Mouse (Mus musculus): Measurements from ENCODE around the gene Pknox2. TPM values are rescaled to one million over a fixed set of nuclear protein-coding genes. Genes with fewer than 3 reads are reported as not detected.

Pknox2 gene
- polyA plus RNA-seq, 1 experiment from 2014 or later = 44.7 TPM

DNA sequence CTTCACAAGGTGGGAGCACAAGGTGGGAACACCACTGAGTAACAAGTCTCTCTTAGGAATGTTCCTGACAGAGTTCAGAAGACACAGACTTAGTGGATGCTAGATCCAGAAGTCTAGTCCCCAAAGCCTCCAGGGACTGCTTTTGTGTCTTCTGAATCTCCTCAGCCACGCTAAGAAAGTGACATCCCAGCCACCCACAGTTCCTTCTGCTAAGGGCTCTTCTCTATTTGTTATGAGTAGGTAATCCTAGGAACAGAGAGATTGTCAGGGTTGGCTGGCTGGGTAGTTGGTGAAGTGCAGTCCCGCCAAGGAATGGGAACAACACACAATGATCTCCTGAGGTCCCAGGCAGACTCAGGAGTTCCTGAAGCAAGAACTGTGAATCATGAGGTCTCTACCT, 85.6 kb downstream of the Pknox2 start:
- WGBS = 70% methylated on average over 2 of the region's 2 CpGs
- Histone ChIP-seq H3K4me2 (no peak overlapping the region), H3K9ac (no peak overlapping the region), H3K27me3 (no peaks in the 10 kb centered on the region), H3K4me1 (replicated peaks) (peaks cover 47% of the 10 kb centered on the region), H3K4me3 (no peak overlapping the region), H3K27ac (peak overlapping the region; percentile 60; the same call in 1 of the 2 replicates), H3K9me3 (no peaks in the 10 kb centered on the region), H3K36me3 (no peaks in the 10 kb centered on the region)
- ATAC-seq (ENCODE audit: low FRiP score) = no peak

DNA sequence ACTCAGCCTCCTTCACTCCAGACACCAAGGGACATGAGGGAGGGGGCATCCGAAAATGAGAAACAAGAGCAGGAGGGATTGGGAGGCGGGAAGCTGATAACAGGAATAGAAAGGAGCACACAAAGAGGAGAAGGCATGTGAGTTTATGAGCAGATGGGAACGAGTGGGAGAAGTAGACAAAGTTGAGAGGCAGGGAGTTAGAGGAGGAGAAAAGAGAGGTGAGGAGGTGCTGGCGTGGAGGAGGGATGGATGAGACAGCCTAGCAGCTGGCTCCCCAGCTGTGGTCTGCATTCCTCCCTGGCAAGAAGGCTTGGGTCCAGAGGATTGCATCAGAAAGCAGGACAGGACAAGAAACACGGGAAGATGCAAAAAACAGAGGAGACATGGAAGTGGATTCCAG, 92.5 kb downstream of the Pknox2 start:
- 14% methylated on average over 5 of the region's 5 CpGs for WGBS
- Histone ChIP-seq H3K9me3 (no peaks in the 10 kb centered on the region), H3K27me3 (no peaks in the 10 kb centered on the region), H3K4me2 (peak overlapping the region; percentile 54), H3K4me3 (no peak overlapping the region), H3K9ac (no peak overlapping the region), H3K27ac (peak overlapping the region; percentile 80), H3K36me3 (no peaks in the 10 kb centered on the region), H3K4me1 (replicated peaks) (peaks cover 59% of the 10 kb centered on the region)
- no peak for ATAC-seq (ENCODE audit: low FRiP score)

DNA sequence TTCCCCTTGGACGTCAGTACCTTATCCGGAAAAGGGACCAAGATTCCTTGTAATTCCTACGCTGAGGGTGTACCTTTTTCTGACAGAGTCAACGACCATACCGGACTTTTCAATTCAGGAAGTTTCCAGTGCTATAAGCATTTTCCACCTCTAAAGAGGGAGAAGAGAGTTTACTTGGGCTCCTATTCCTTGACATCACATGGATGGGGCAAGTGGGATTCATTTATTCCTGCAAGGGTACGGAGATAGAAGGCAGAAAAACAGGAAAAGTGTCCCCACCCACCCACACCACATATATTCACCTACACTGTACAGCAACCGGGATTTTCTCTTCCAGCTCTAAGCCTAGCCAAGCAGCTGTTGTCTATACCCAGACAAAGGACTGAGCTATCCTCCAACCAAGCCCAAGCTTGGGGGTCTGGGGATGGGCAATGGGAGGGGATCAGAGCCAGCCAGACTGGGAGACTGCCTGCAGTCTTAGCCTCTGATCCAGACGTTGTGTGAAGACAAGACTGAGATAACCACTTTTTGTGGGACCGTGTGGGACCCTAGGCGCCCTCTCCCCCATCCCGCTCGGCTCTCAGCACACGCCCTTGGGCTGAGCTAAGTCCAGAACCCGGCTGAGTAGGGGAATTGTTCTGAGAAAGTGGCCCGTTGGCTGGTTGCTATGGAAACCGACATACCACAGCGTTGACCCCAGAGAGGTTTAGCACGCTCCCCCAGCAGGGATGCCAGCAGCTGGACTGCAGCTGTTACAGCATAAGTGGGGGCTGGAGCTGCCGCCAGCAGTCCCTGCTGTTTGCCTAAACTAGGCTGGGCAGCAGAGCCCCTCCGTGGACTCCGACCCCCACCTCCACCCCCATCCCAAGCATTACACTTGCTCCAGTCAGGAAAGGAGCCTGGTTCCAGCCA, 93.3 kb downstream of the Pknox2 start:
- peaks cover 66% of the 10 kb centered on the region for H3K4me1 ChIP-seq (replicated peaks)
- H3K9ac ChIP-seq = peak overlapping the region; percentile 59
- peak overlapping the region; percentile 80 for H3K27ac ChIP-seq
- 19% methylated on average over 21 of the region's 21 CpGs for WGBS
- no peaks in the 10 kb centered on the region for H3K27me3 ChIP-seq
- no peaks in the 10 kb centered on the region for H3K9me3 ChIP-seq
- H3K4me2 ChIP-seq = peak overlapping the region; percentile 54
- ATAC-seq (ENCODE audit: low FRiP score) = peak; percentile 78
- H3K36me3 ChIP-seq = no peaks in the 10 kb centered on the region
- H3K4me3 ChIP-seq = peak overlapping the region; percentile 19

DNA sequence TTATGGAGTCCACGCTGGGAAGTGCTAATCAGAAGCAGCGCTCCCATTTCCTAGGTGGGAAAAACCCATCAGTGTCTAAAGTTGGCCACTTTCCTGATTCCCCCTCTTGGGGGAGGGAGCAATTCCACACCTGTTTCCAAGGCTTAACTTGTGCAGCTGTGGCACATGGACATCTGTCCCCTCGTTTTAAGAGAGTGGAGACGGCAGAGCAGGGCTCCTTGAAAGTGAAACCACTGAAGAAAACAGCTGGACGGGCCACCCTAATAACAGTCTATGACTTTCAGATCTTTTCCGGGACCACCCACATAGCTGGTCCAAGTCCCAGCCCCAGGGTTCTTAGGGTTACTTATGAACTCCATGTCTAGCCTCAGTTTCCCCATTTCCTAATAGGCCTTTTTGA, 94.2 kb downstream of the Pknox2 start:
- peak overlapping the region; percentile 80; the same call in 1 of the 2 replicates for H3K27ac ChIP-seq
- no peak overlapping the region for H3K4me3 ChIP-seq
- peaks cover 60% of the 10 kb centered on the region for H3K4me1 ChIP-seq (replicated peaks)
- no peaks in the 10 kb centered on the region for H3K9me3 ChIP-seq
- 49% methylated on average over 6 of the region's 6 CpGs for WGBS
- no peak for ATAC-seq (ENCODE audit: low FRiP score)
- H3K36me3 ChIP-seq = no peaks in the 10 kb centered on the region
- no peak overlapping the region for H3K9ac ChIP-seq
- H3K27me3 ChIP-seq = no peaks in the 10 kb centered on the region
- no peak overlapping the region for H3K4me2 ChIP-seq

DNA sequence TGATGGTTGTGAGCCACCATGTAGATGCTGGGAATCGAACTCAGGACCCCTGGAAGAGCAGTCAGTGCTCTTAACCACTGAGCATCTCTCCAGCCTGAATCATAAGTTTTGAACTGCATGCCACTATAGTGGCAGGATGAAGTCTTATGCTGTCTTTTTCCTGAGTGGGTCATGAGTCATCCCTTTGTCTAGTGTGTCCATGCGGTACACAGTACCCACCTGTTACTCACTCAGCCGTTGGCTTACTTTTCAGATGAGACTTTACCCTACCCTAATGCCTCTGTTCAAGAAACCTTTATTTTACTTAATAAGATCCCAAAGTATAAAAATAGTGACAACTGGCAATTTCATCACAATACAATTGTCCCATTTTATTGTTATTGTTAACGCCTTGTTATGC, 95.5 kb downstream of the Pknox2 start:
- Histone ChIP-seq H3K9me3 (no peaks in the 10 kb centered on the region), H3K4me3 (no peak overlapping the region), H3K4me1 (replicated peaks) (peaks cover 56% of the 10 kb centered on the region), H3K4me2 (no peak overlapping the region), H3K27me3 (no peaks in the 10 kb centered on the region), H3K27ac (no peak overlapping the region), H3K36me3 (no peaks in the 10 kb centered on the region), H3K9ac (no peak overlapping the region)
- no peak for ATAC-seq (ENCODE audit: low FRiP score)
- WGBS = 95% methylated on average over 4 of the region's 4 CpGs

DNA sequence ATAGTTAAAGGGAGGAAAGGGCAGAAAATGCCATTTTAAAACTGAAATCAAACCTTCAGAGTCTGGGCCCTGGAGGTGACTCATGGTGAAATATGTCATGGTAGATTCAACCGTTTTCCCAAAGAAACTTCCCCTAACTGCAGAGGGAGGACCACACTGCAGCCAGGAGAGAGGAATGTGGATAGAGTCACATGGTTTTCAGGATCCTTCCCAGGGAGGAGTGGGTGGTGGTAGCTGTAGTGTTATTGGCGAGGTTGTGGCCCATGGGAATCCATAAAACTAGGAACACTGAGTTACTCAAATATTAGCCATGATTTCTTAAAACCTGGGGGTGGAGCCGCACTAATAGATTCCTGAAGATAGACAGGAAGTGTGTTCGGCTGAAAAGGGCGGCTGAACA, 99.7 kb downstream of the Pknox2 start:
- Histone ChIP-seq H3K27ac (no peak overlapping the region), H3K9ac (no peak overlapping the region), H3K9me3 (no peaks in the 10 kb centered on the region), H3K4me3 (no peak overlapping the region), H3K4me1 (replicated peaks) (peaks cover 32% of the 10 kb centered on the region), H3K4me2 (no peak overlapping the region), H3K27me3 (no peaks in the 10 kb centered on the region), H3K36me3 (no peaks in the 10 kb centered on the region)
- 74% methylated on average over 5 of the region's 5 CpGs for WGBS
- ATAC-seq (ENCODE audit: low FRiP score) = no peak

DNA sequence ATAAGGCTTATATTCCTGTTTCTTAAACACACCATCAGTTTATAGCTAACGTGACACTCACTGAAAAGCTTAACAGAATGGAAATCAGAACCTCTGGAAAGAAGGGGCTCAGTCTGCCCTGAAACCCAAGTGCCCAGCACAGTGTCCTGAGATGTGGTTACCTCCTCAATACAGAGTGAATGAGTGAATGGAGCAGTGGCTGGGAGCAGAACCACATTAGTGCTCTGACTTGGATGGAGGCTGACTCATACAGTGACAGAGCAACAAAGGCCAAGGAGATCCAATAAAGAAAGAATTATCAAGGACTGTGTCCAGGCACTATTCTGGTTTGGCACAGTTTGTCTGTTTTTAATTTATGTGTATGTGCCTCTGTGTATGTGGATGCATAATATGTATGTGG, 101.3 kb downstream of the Pknox2 start:
- ATAC-seq (ENCODE audit: low FRiP score) = no peak
- H3K27me3 ChIP-seq = no peaks in the 10 kb centered on the region
- H3K4me2 ChIP-seq = no peak overlapping the region
- no peak overlapping the region for H3K27ac ChIP-seq
- no peak overlapping the region for H3K4me3 ChIP-seq
- H3K4me1 ChIP-seq (replicated peaks) = peaks cover 30% of the 10 kb centered on the region
- WGBS = 88% methylated on average over 1 of the region's 1 CpGs
- no peaks in the 10 kb centered on the region for H3K36me3 ChIP-seq
- no peaks in the 10 kb centered on the region for H3K9me3 ChIP-seq
- H3K9ac ChIP-seq = no peak overlapping the region

DNA sequence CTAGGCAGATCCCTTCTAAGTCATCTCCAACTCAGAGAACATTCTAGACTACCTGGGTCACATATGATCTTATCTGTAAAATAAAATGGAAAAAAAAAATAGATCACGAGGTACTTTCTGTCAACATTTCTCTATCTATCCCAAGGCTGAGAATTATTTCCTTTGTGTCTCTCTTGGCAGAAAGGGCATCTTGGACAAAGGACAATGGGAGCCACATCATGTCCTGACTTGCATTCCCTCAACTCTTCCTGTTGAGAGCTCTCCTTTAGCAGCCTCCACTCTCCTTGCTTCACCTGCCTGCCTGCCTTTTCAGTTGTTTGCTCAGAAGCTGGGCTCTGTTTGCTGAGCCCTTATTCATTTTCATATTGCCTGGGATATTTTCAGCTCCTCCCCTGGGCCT, 103.0 kb downstream of the Pknox2 start:
- no peak overlapping the region for H3K4me2 ChIP-seq
- H3K4me1 ChIP-seq (replicated peaks) = peaks cover 28% of the 10 kb centered on the region
- 92% methylated on average over 1 of the region's 1 CpGs for WGBS
- no peak overlapping the region for H3K4me3 ChIP-seq
- H3K9ac ChIP-seq = no peak overlapping the region
- no peak for ATAC-seq (ENCODE audit: low FRiP score)
- H3K36me3 ChIP-seq = no peaks in the 10 kb centered on the region
- no peaks in the 10 kb centered on the region for H3K27me3 ChIP-seq
- no peaks in the 10 kb centered on the region for H3K9me3 ChIP-seq
- no peak overlapping the region for H3K27ac ChIP-seq

DNA sequence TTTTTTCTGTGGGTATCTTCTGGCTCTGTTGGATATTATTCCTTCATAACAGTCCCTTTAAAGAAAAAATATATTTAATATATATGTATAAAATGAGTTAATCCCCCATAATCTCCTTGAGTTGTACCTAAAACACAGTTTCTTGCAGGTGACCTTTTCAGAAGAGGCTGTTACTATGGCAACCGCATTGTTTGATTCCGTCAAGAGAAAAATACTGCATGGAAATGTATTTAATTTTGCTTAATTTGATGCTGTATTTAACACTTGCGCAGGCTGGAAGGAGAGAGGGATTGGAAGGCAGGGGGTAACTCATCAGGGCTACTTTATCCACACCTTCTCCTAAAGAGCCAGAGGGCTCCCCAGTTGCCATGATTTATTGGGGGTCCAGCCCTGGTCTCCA, 108.3 kb downstream of the Pknox2 start:
- 66% methylated on average over 3 of the region's 3 CpGs for WGBS

DNA sequence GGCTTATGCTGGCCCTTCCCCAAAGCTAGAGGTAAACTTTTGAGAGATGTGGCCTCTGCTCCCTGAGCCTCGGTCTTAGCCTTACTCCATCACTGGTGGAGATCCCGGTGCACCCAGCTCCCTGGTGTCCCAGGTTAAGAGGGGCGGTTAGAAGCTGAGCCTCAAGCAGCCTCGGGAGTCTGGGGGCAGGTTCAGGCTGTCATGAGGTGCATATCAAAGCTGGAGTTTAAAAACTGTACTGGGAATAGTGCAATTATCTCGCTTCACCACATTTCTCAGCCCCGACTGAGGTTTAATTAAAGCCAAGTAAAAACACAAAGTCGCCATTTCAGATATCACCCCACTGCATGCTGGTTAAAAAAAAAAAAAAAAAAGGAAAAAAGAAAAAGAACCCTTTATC, 108.8 kb downstream of the Pknox2 start:
- ATAC-seq (ENCODE audit: low FRiP score) = 0 out of 2 replicates have a peak, but pooled peaks have one; percentile 22
- Histone ChIP-seq H3K4me2 (no peak overlapping the region), H3K4me3 (no peak overlapping the region), H3K9ac (no peak overlapping the region), H3K9me3 (no peaks in the 10 kb centered on the region), H3K4me1 (replicated peaks) (peaks cover 30% of the 10 kb centered on the region), H3K36me3 (no peaks in the 10 kb centered on the region), H3K27ac (peak overlapping the region; percentile 82), H3K27me3 (no peaks in the 10 kb centered on the region)
- 56% methylated on average over 7 of the region's 7 CpGs for WGBS

More for the DNA sequence above, 108.3 kb downstream of the Pknox2 start:
- no peak overlapping the region for H3K9ac ChIP-seq
- H3K4me3 ChIP-seq = no peak overlapping the region
- H3K9me3 ChIP-seq = no peaks in the 10 kb centered on the region
- H3K36me3 ChIP-seq = no peaks in the 10 kb centered on the region
- H3K4me2 ChIP-seq = no peak overlapping the region
- H3K4me1 ChIP-seq (replicated peaks) = peaks cover 30% of the 10 kb centered on the region
- no peak for ATAC-seq (ENCODE audit: low FRiP score)
- H3K27me3 ChIP-seq = no peaks in the 10 kb centered on the region
- H3K27ac ChIP-seq = peak overlapping the region; percentile 18; the same call in 1 of the 2 replicates

DNA sequence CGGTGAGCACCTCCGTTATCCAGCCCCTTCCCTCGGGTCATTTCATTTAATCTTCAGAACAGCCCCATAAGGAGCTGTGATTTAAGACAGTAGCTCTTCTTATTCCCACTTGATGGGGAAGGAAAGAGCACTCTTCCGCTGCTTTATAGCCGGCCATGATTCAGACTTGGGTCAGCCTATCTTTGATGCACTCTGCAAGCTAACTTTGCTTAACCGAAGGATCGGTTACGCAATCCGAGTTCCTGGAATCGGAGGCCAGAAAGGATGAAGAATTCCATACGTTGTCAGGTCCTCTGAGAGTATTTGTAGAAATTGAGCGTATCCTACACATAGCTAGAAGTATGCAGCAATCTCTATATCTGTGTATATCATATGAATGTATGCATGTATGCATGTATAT, 109.8 kb downstream of the Pknox2 start:
- no peak overlapping the region for H3K4me3 ChIP-seq
- H3K4me1 ChIP-seq (replicated peaks) = peaks cover 30% of the 10 kb centered on the region
- no peak overlapping the region for H3K27ac ChIP-seq
- no peak overlapping the region for H3K9ac ChIP-seq
- no peaks in the 10 kb centered on the region for H3K27me3 ChIP-seq
- no peaks in the 10 kb centered on the region for H3K36me3 ChIP-seq
- no peak overlapping the region for H3K4me2 ChIP-seq
- no peak for ATAC-seq (ENCODE audit: low FRiP score)
- WGBS = 84% methylated on average over 12 of the region's 12 CpGs
- no peaks in the 10 kb centered on the region for H3K9me3 ChIP-seq

DNA sequence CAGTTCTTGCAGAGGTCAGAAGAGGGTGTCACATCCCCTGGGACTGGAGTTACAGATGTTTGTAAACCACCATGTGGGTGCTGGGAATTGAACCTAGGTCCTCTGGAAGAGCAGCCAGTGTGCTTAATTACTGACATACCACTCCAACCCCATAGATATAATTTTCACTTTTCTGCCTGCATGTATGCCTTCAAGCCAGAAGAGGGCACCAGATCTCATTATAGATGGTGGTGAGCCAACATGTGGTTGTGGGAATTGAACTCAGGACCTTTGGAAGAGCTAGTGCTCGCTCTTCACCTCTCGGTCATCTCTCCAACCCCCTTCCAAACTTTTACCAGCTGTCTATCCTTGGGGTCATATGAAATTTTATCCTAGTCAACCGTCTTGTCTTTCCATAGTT, 112.0 kb downstream of the Pknox2 start:
- H3K27ac ChIP-seq = no peak overlapping the region
- no peak overlapping the region for H3K4me3 ChIP-seq
- WGBS = 100% methylated on average over 3 of the region's 3 CpGs
- no peaks in the 10 kb centered on the region for H3K9me3 ChIP-seq
- no peak overlapping the region for H3K9ac ChIP-seq
- no peak for ATAC-seq (ENCODE audit: low FRiP score)
- H3K27me3 ChIP-seq = no peaks in the 10 kb centered on the region
- H3K36me3 ChIP-seq = no peaks in the 10 kb centered on the region
- peaks cover 42% of the 10 kb centered on the region for H3K4me1 ChIP-seq (replicated peaks)
- no peak overlapping the region for H3K4me2 ChIP-seq

DNA sequence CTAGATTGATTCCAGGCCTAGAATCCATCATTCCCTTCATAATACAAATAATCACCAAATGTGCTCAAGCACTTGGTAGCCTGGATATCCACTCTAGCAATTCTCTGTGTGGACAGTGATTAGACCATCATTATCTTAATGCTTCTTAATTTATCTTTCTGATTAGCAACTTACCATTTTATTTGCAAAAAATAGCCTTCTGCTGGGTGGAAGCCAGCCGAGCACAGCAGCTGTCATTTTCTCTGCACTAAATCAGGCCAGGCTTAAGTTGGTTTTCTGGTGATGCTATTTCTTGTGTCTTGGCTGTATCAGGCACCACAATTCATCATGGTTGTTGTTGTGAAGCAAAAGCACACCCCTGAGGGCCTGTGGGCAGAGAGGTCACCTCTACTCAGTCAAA, 112.9 kb downstream of the Pknox2 start:
- H3K4me3 ChIP-seq = no peak overlapping the region
- WGBS = 62% methylated on average over 1 of the region's 1 CpGs
- peak overlapping the region; percentile 32; the same call in 1 of the 2 replicates for H3K27ac ChIP-seq
- no peak for ATAC-seq (ENCODE audit: low FRiP score)
- H3K4me1 ChIP-seq (replicated peaks) = peaks cover 47% of the 10 kb centered on the region
- H3K27me3 ChIP-seq = no peaks in the 10 kb centered on the region
- no peaks in the 10 kb centered on the region for H3K9me3 ChIP-seq
- H3K9ac ChIP-seq = no peak overlapping the region
- H3K4me2 ChIP-seq = no peak overlapping the region
- no peaks in the 10 kb centered on the region for H3K36me3 ChIP-seq
